Mouse (Mus musculus): ENCODE results near the gene Garem2.

Garem2 gene

GRCm38 (mm10) chr5:30111771-30112170, 6.8 kb downstream of the Garem2 start:
- DNase-seq (ENCODE audit: low read depth) = no peak

GRCm38 (mm10) chr5:30112533-30113068, 7.6 kb downstream of the Garem2 start:
- peak; percentile 36 for DNase-seq (ENCODE audit: low read depth)

GRCm38 (mm10) chr5:30113881-30114760, 9.2 kb downstream of the Garem2 start:
- peak; percentile 75 for DNase-seq (ENCODE audit: low read depth)

- DNase-seq (ENCODE audit: low read depth) = no peak
These were observed 9.8 kb downstream of the Garem2 start for GRCm38 (mm10) chr5:30114761-30115140.

- DNase-seq (ENCODE audit: low read depth) = no peak
These were observed 10.8 kb downstream of the Garem2 start for GRCm38 (mm10) chr5:30115718-30116117.

- DNase-seq (ENCODE audit: low read depth) = no peak
These were observed 13.1 kb downstream of the Garem2 start for GRCm38 (mm10) chr5:30118018-30118417.

- DNase-seq (ENCODE audit: low read depth) = no peak
These were observed 14.2 kb downstream of the Garem2 start for GRCm38 (mm10) chr5:30119163-30119562.

GRCm38 (mm10) chr5:30120106-30120505, 15.1 kb downstream of the Garem2 start:
- DNase-seq (ENCODE audit: low read depth) = no peak

GRCm38 (mm10) chr5:30122481-30122880, 17.5 kb downstream of the Garem2 start:
- no peak for DNase-seq (ENCODE audit: low read depth)

- DNase-seq (ENCODE audit: low read depth) = peak; percentile 63
These were observed 20.6 kb downstream of the Garem2 start for GRCm38 (mm10) chr5:30125587-30125986.

GRCm38 (mm10) chr5:30126756-30127155, 21.8 kb downstream of the Garem2 start:
- DNase-seq (ENCODE audit: low read depth) = no peak

- no peak for DNase-seq (ENCODE audit: low read depth)
These were observed 23.1 kb downstream of the Garem2 start for GRCm38 (mm10) chr5:30127921-30128597.

GRCm38 (mm10) chr5:30128680-30129079, 23.7 kb downstream of the Garem2 start:
- DNase-seq (ENCODE audit: low read depth) = no peak

- DNase-seq (ENCODE audit: low read depth) = no peak
These were observed 26.3 kb downstream of the Garem2 start for GRCm38 (mm10) chr5:30131246-30131645.

- DNase-seq (ENCODE audit: low read depth) = no peak
These were observed 27.2 kb downstream of the Garem2 start for GRCm38 (mm10) chr5:30132173-30132572.

GRCm38 (mm10) chr5:30135711-30136231, 30.8 kb downstream of the Garem2 start:
- DNase-seq (ENCODE audit: low read depth) = no peak

GRCm38 (mm10) chr5:30137271-30137670, 32.3 kb downstream of the Garem2 start:
- DNase-seq (ENCODE audit: low read depth) = no peak

GRCm38 (mm10) chr5:30138193-30138592, 33.2 kb downstream of the Garem2 start:
- DNase-seq (ENCODE audit: low read depth) = no peak

GRCm38 (mm10) chr5:30146526-30146925, 41.6 kb downstream of the Garem2 start:
- DNase-seq (ENCODE audit: low read depth) = no peak

- DNase-seq (ENCODE audit: low read depth) = no peak
These were observed 43.4 kb downstream of the Garem2 start for GRCm38 (mm10) chr5:30148133-30148920.

- DNase-seq (ENCODE audit: low read depth) = no peak
These were observed 47.0 kb downstream of the Garem2 start for GRCm38 (mm10) chr5:30152007-30152406.

GRCm38 (mm10) chr5:30152413-30152812, 47.5 kb downstream of the Garem2 start:
- DNase-seq (ENCODE audit: low read depth) = no peak
